Mouse (Mus musculus): ENCODE measurements around the gene Sdf4. TPM values are rescaled to one million over a fixed set of nuclear protein-coding genes. Genes with fewer than 3 reads are reported as not detected.

Sdf4 gene
- total and polyA plus RNA-seq, 3 experiments: 111 to 117 TPM; not detected in 1

DNA sequence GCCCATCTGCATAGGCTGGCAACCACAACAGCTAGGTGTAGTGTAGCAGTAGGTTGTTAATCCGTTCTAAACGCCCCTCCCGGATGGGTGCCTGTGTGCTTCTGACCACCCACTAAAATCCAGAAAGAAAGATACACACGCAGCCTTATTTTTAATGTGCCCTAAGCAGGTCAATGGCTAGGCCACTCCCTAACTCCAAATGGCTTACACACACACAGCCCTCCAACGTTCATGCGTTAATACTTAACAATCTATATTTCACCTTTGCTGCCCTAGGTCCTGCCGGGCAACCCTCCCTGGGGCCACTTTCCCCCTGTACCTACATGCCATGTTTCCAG, 38.6 kb downstream of the Sdf4 start:
- H3K27ac ChIP-seq (ENCODE audit: control insufficient read depth, low read depth, low read length): no peak overlapping the region; the same call in 1 of the 2 replicates

DNA sequence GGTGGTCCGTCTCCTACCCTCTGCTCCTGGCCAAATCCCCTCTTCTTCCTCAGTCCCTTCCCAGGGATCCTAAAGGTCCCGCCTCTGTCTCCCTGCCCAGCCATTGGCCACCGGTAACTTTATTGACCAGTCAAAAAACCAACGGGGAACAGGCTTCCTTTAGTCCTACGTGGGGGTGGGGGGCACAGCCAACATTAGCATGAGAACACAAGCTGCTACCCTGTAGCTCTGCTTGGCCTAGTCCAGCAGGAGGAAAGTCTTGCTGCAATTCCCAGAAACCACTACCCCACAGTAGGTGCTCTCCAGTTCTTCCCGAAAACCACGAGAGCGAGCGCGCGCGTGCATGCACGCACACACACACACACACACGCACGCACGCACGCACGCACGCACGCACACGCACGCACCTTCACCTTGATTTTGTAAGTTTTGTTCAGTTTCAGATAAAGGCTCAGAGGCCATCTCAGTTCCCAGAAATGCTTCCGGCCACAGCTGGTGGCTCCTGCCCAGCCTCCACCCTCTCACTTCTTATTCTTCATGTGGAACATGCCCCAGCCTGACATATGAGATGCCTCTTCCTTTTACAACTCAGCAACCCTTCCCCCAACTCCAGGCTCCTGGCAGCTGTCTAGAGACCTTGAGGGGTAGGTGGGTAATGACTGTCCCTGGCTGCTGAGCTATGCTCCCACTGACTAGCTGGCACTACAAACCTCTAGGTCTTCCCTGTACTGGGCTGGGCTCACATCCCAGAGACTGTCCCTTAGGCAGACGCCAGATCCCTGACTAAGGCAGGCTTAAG, 39.1 kb downstream of the Sdf4 start:
- Histone ChIP-seq H3K27ac (ENCODE audit: control insufficient read depth, low read depth, low read length) (peak overlapping the region; percentile 57), H3K79me2 (ENCODE audit: control insufficient read depth, insufficient read depth, low read length, poor library complexity) (no peaks in the 10 kb centered on the region), H3K4me3 (ENCODE audit: control insufficient read depth in 1 of 2, insufficient read depth in 1 of 2, low read depth in 2 of 2, low read length in 2 of 2) (peak overlapping the region; percentile 34 to 38), H3K36me3 (ENCODE audit: control insufficient read depth in 1 of 2, insufficient read depth in 2 of 2, low read length in 2 of 2) (peaks cover 0 to 17% of the 10 kb centered on the region in 2 experiments; a peak in 2 of 4 replicates), H3K27me3 (ENCODE audit: control insufficient read depth in 1 of 2, insufficient read depth in 2 of 2, low read length in 2 of 2) (no peaks in the 10 kb centered on the region), H3K9me3 (replicated peaks; ENCODE audit: insufficient read depth, low read length) (no peaks in the 10 kb centered on the region), H3K4me1 (ENCODE audit: control insufficient read depth in 1 of 2, insufficient read depth in 2 of 2, low read length in 2 of 2) (peaks cover 11 to 27% of the 10 kb centered on the region in 2 experiments), H3K9ac (ENCODE audit: control insufficient read depth, low read depth, low read length, poor library complexity, severe bottlenecking) (peak overlapping the region; percentile 40)
- peak; percentile 81 for DNase-seq (ENCODE audit: low read depth, low spot score)
- peak; percentile 78 for TF ChIP-seq ETS1 (IDR thresholded peaks at IDR 0.05; ENCODE audit: low read depth, low read length)
- TF ChIP-seq CHD1 (IDR thresholded peaks at IDR 0.05; ENCODE audit: low read depth, low read length): no peak
- no peak for TF ChIP-seq ZNF384 (IDR thresholded peaks at IDR 0.05; ENCODE audit: low read depth, low read length)
- peak; percentile 33 for TF ChIP-seq NELFE (IDR thresholded peaks at IDR 0.05; ENCODE audit: low read depth, low read length)
- TF ChIP-seq SIN3A (IDR thresholded peaks at IDR 0.05; ENCODE audit: low read length): no peak
- no peak for TF ChIP-seq GATA1 (IDR thresholded peaks at IDR 0.05; ENCODE audit: low read depth, low read length)
- no peak for TF ChIP-seq JUND (IDR thresholded peaks at IDR 0.05; ENCODE audit: low read depth, low read length)
- 0 out of 2 replicates have a peak, but pooled peaks have one; percentile 5 for TF ChIP-seq TBP (IDR thresholded peaks at IDR 0.05; ENCODE audit: low read depth, low read length)
- TF ChIP-seq HCFC1 (IDR thresholded peaks at IDR 0.05; ENCODE audit: low read depth, low read length): no peak
- no peak for TF ChIP-seq POLR2AphosphoS5 (IDR thresholded peaks at IDR 0.05; ENCODE audit: borderline replicate concordance, low read depth, low read length)
- TF ChIP-seq USF2 (IDR thresholded peaks at IDR 0.05; ENCODE audit: borderline replicate concordance in 1 of 2, insufficient read depth in 1 of 2, low read depth in 1 of 2, low read length in 2 of 2): no peak
- TF ChIP-seq UBTF (IDR thresholded peaks at IDR 0.05; ENCODE audit: borderline replicate concordance, insufficient read depth, low read depth, low read length): 0 out of 2 replicates have a peak, but pooled peaks have one; percentile 38
- TF ChIP-seq MXI1 (IDR thresholded peaks at IDR 0.05; ENCODE audit: low read depth, low read length): peak; percentile 41; the same call in 1 of the 2 replicates
- TF ChIP-seq MAX (IDR thresholded peaks at IDR 0.05; ENCODE audit: low read length): peak; percentile 45; the same call in 1 of the 2 replicates
- TF ChIP-seq USF1 (IDR thresholded peaks at IDR 0.05; ENCODE audit: low read depth, low read length): no peak
- no peak for TF ChIP-seq KAT2A (conservative IDR thresholded peaks at IDR 0.05; ENCODE audit: low read depth, low read length)
- 0 out of 2 replicates have a peak, but pooled peaks have one; percentile 12 for TF ChIP-seq ZC3H11A (IDR thresholded peaks at IDR 0.05; ENCODE audit: low read depth, low read length)
- TF ChIP-seq POLR2AphosphoS2 (IDR thresholded peaks at IDR 0.05; ENCODE audit: low read length): no peak
- no peak for TF ChIP-seq MYC (IDR thresholded peaks at IDR 0.05; ENCODE audit: low read depth, low read length)
- TF ChIP-seq ZMIZ1 (IDR thresholded peaks at IDR 0.05; ENCODE audit: low read depth, low read length): no peak
- TF ChIP-seq MAFK (IDR thresholded peaks at IDR 0.05; ENCODE audit: borderline replicate concordance, low read depth, low read length): no peak
- no peak for TF ChIP-seq ZKSCAN1 (IDR thresholded peaks at IDR 0.05; ENCODE audit: low read depth, low read length)
- no peak for TF ChIP-seq SMC3 (IDR thresholded peaks at IDR 0.05; ENCODE audit: low read depth, low read length)
- no peak for TF ChIP-seq RAD21 (IDR thresholded peaks at IDR 0.05; ENCODE audit: low read depth, low read length)
- TF ChIP-seq TCF12 (IDR thresholded peaks at IDR 0.05; ENCODE audit: low read depth, low read length): peak; percentile 30; the same call in 1 of the 2 replicates

More for the DNA sequence above, 38.6 kb downstream of the Sdf4 start:
- H3K4me1 ChIP-seq (ENCODE audit: control insufficient read depth in 1 of 2, insufficient read depth in 2 of 2, low read length in 2 of 2): peaks cover 14 to 32% of the 10 kb centered on the region in 2 experiments
- H3K79me2 ChIP-seq (ENCODE audit: control insufficient read depth, insufficient read depth, low read length, poor library complexity): no peaks in the 10 kb centered on the region
- H3K9ac ChIP-seq (ENCODE audit: control insufficient read depth, low read depth, low read length, poor library complexity, severe bottlenecking): peak overlapping the region; percentile 40
- TF ChIP-seq KAT2A (conservative IDR thresholded peaks at IDR 0.05; ENCODE audit: low read depth, low read length) (no peak), BHLHE40 (IDR thresholded peaks at IDR 0.05; ENCODE audit: borderline replicate concordance, low read depth, low read length) (no peak), TBP (IDR thresholded peaks at IDR 0.05; ENCODE audit: low read depth, low read length) (no peak), TAL1 (IDR thresholded peaks at IDR 0.05; ENCODE audit: low read length) (no peak), MYC (IDR thresholded peaks at IDR 0.05; ENCODE audit: low read depth, low read length) (no peak), RCOR1 (IDR thresholded peaks at IDR 0.05; ENCODE audit: low read depth, low read length) (no peak), ZKSCAN1 (IDR thresholded peaks at IDR 0.05; ENCODE audit: low read depth, low read length) (no peak), TCF12 (IDR thresholded peaks at IDR 0.05; ENCODE audit: low read depth, low read length) (no peak), USF2 (IDR thresholded peaks at IDR 0.05; ENCODE audit: borderline replicate concordance in 1 of 2, insufficient read depth in 1 of 2, low read depth in 1 of 2, low read length in 2 of 2) (no peak), MAFK (IDR thresholded peaks at IDR 0.05; ENCODE audit: borderline replicate concordance, low read depth, low read length) (no peak), POLR2AphosphoS5 (IDR thresholded peaks at IDR 0.05; ENCODE audit: borderline replicate concordance, low read depth, low read length) (no peak), NELFE (IDR thresholded peaks at IDR 0.05; ENCODE audit: low read depth, low read length) (no peak), MAX (IDR thresholded peaks at IDR 0.05; ENCODE audit: low read length) (no peak), RAD21 (IDR thresholded peaks at IDR 0.05; ENCODE audit: low read depth, low read length) (no peak), HCFC1 (IDR thresholded peaks at IDR 0.05; ENCODE audit: low read depth, low read length) (no peak)
- no peaks in the 10 kb centered on the region for H3K27me3 ChIP-seq (ENCODE audit: control insufficient read depth in 1 of 2, insufficient read depth in 2 of 2, low read length in 2 of 2)
- no peak overlapping the region for H3K4me3 ChIP-seq (ENCODE audit: control insufficient read depth in 1 of 2, insufficient read depth in 1 of 2, low read depth in 2 of 2, low read length in 2 of 2)
- no peaks in the 10 kb centered on the region for H3K9me3 ChIP-seq (replicated peaks; ENCODE audit: insufficient read depth, low read length)
- peaks cover 0 to 19% of the 10 kb centered on the region in 2 experiments; a peak in 2 of 4 replicates for H3K36me3 ChIP-seq (ENCODE audit: control insufficient read depth in 1 of 2, insufficient read depth in 2 of 2, low read length in 2 of 2)
- DNase-seq (ENCODE audit: low read depth, low spot score): no peak

All from MEL (cell line).